Mouse (Mus musculus) kidney, embryonic 15.5 days (tissue): Measurements from ENCODE around the gene Uck1. TPM values are rescaled to one million over a fixed set of nuclear protein-coding genes. Genes with fewer than 3 reads are reported as not detected.

ENCODE experiments used
- ATAC-seq: fragments of 200-750 bp; cut with Nextera tagmentation; replicated peaks from 2 replicates; pipeline ENCODE4 v1.8.0; 2017; ENCODE audit warnings: moderate TSS enrichment; ENCODE audit not compliant: low FRiP score
- H3K27ac ChIP-seq: fragments of 300-500 bp; sonication (generic); 2 replicates; pipeline ENCODE4 v1.5.1; 2015; ENCODE audit warnings: mild to moderate bottlenecking, inconsistent platforms
- H3K27me3 ChIP-seq: fragments of 300-500 bp; sonication (generic); 2 replicates; pipeline ENCODE4 v1.6.1; 2015; ENCODE audit warnings: inconsistent platforms
- H3K36me3 ChIP-seq: fragments of 300-500 bp; sonication (generic); 2 replicates; pipeline ENCODE4 v1.6.1; 2015; ENCODE audit warnings: inconsistent platforms
- H3K4me1 ChIP-seq: fragments of 300-500 bp; sonication (generic); 2 replicates; pipeline ENCODE4 v1.6.1; 2015; ENCODE audit warnings: inconsistent platforms
- H3K4me2 ChIP-seq: fragments of 300-500 bp; sonication (generic); 2 replicates; pipeline ENCODE4 v1.6.1; 2015; ENCODE audit warnings: moderate library complexity, mild to moderate bottlenecking, inconsistent platforms
- H3K4me3 ChIP-seq: fragments of 300-500 bp; sonication (generic); replicated peaks from 2 replicates; pipeline ENCODE4 v1.5.1; 2015; ENCODE audit warnings: mild to moderate bottlenecking, inconsistent platforms
- H3K9ac ChIP-seq: fragments of 300-500 bp; sonication (generic); 2 replicates; pipeline ENCODE4 v1.6.1; 2015; ENCODE audit warnings: mild to moderate bottlenecking, inconsistent platforms
- H3K9me3 ChIP-seq: fragments of 300-500 bp; sonication (generic); replicated peaks from 2 replicates; pipeline ENCODE4 v1.6.1; 2016; ENCODE audit warnings: inconsistent platforms
- WGBS: fragments of 180-500 bp; shearing (Covaris S2); methylation state at CpG from one replicate; pipeline ENCODE4 v1.1.7; 2015; ENCODE audit warnings: mixed read lengths; 5-methylcytosine and 5-hydroxymethylcytosine counted together
- polyA plus RNA-seq: library from polyadenylated mRNA; unstranded; fragments of >200 nt; fragmentation: Nextera tagmentation; extraction: Ambion mirVana; gene quantifications from 2 replicates; pipeline ENCODE4 v1.2.1, GENCODE M21; 2015

The Uck1 gene
- polyA plus RNA-seq, 1 experiment from 2014 or later, result 74.5 TPM

DNA sequence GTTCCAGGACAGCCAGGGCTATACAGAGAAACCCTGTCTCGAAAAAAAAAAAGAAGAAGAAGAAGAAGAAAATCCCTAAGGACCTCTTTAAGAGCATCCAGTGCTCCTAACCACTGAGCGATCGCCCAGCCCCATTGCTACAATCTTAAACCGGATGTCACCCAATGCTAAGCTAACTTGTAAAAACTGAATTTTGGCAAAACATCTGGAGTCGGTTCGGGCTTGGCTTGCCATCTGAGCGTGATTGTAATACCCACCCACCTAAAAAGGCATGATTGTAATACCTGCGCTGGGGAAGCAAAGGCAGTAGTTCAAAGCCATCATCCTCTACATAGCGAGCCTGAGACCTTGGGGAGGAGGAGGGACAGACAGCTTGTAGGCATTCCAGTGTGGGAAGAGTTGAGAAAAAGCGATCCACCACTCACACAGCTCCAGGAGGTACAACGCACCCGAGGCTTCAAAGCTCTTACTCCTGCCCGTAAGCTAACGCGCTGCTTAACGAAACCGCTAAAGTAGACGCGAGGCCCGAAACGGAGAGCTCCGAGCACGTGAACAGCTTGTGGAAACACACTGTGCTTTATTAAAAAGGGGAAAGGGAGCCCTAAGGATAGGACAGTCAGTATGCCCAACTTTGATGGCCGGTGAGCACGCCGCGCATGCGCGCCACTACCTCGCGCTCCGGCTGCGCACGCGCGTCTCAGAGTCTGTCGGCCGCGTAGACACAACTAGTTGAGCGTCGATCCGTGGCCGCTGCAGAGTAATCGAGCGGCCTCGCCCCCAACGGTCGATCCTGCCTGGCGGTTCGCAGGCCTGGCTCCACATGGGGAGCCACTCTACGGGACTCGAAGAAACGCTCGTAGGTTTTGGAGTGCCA is 23.8 kb downstream of the Uck1 start, which contains the start of gene Pomt1:
Gene Pomt1 (plus strand): TSS at position 705 of the 874 bp plus-strand sequence.
- under 1% methylated on average over 54 of the region's 54 CpGs for WGBS
- H3K9me3 ChIP-seq, result no peaks in the 10 kb centered on the region
- H3K4me1 ChIP-seq, result peaks cover 29% of the 10 kb centered on the region
- H3K4me3 ChIP-seq, result peak within 1 kb of the TSS; percentile 76
- peak within 1 kb of the TSS; percentile 95 for H3K27ac ChIP-seq
- peak within 1 kb of the TSS; percentile 85 for H3K4me2 ChIP-seq
- peak within 1 kb of the TSS; percentile 81 for H3K9ac ChIP-seq
- peak; percentile 89 for ATAC-seq
- H3K27me3 ChIP-seq, result no peaks in the 10 kb centered on the region
- H3K36me3 ChIP-seq, result peaks cover 53% of the 10 kb centered on the region

DNA sequence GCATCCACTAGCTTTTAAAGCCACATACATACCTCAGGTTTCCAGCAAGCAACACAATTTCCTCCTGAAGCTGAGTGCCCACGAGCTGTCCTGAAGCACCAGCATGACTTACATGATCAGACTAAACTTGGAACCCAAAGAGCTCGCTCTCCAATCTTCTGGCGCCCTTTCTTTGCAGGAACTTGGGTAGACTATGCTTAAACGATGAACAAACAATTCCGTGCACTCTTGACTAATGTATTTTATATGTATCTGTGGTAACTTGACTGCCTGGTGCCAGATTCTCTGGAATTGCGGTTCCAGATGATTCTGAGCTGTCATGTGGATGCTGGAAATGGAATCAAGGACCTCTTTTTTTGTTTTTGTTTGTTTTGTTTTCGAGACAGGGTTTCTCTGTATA is 24.5 kb downstream of the Uck1 start:
- Histone ChIP-seq H3K4me1 (peaks cover 29% of the 10 kb centered on the region), H3K4me2 (peak overlapping the region; percentile 85), H3K36me3 (peaks cover 56% of the 10 kb centered on the region), H3K4me3 (peak overlapping the region; percentile 76), H3K9ac (peak overlapping the region; percentile 81), H3K27me3 (no peaks in the 10 kb centered on the region), H3K9me3 (no peaks in the 10 kb centered on the region), H3K27ac (peak overlapping the region; percentile 95)
- WGBS, result 32% methylated on average over 7 of the region's 7 CpGs
- ATAC-seq, result no peak

- ATAC-seq, result no peak
- Histone ChIP-seq H3K36me3 (peaks cover 100% of the 10 kb centered on the region), H3K4me3 (no peak overlapping the region), H3K27me3 (no peaks in the 10 kb centered on the region), H3K4me2 (no peak overlapping the region), H3K9ac (no peak overlapping the region), H3K27ac (no peak overlapping the region), H3K9me3 (no peaks in the 10 kb centered on the region), H3K4me1 (no peaks in the 10 kb centered on the region)
- 93% methylated on average over 10 of the region's 10 CpGs for whole genome bisulfite sequencing
Measured at GRCm38 (mm10) chr2:32222057-32222456, 37.9 kb downstream of the Uck1 start.

DNA sequence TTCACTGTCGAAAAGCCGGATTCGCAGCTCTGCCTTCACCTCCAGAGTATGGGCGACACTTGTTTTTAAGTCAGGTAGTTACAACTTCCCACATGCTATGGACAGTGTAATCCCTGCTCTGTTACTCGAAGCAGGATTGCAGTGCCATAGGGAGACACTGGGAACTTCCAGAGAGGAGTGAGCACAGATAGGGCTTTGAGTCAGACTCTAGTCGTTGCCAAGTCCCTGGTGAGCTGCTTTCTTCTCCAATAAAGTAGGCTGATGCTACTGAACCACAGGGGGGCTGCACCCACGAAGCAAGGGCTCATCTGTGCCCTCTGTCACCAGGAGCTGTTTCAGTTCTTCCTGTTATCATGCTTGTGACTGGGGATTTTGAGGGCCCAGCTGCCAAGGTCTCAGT is 38.4 kb downstream of the Uck1 start:
- H3K27me3 ChIP-seq, result no peaks in the 10 kb centered on the region
- no peaks in the 10 kb centered on the region for H3K4me1 ChIP-seq
- WGBS, result 86% methylated on average over 7 of the region's 7 CpGs
- H3K9me3 ChIP-seq, result no peaks in the 10 kb centered on the region
- no peak overlapping the region for H3K4me3 ChIP-seq
- no peak overlapping the region for H3K4me2 ChIP-seq
- no peak overlapping the region for H3K9ac ChIP-seq
- H3K27ac ChIP-seq, result no peak overlapping the region
- ATAC-seq, result no peak
- peaks cover 100% of the 10 kb centered on the region for H3K36me3 ChIP-seq

DNA sequence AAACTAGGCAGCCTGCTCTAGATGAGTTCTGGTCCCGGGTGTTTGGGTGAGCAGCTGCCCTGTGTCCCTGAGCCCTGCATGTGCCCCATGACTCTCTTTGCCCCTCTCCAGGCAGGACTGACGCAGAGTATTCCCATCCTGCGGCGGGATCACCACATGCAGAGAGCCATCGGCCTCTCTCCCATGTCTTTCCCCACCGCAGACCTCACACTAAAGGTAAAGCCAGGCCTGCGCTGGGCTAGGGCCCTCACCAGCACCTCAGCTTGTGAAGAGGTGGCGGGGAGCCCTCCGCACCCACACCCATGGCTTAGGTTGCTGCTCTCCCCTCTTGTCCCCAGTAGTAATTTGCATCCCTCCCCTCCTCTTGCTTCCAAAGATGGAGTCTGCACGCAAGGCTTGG is 39.0 kb downstream of the Uck1 start:
- Histone ChIP-seq H3K9ac (no peak overlapping the region), H3K4me2 (no peak overlapping the region), H3K27me3 (no peaks in the 10 kb centered on the region), H3K9me3 (no peaks in the 10 kb centered on the region), H3K4me3 (no peak overlapping the region), H3K4me1 (no peaks in the 10 kb centered on the region), H3K27ac (no peak overlapping the region), H3K36me3 (peaks cover 100% of the 10 kb centered on the region)
- WGBS, result 92% methylated on average over 10 of the region's 10 CpGs
- ATAC-seq, result no peak

DNA sequence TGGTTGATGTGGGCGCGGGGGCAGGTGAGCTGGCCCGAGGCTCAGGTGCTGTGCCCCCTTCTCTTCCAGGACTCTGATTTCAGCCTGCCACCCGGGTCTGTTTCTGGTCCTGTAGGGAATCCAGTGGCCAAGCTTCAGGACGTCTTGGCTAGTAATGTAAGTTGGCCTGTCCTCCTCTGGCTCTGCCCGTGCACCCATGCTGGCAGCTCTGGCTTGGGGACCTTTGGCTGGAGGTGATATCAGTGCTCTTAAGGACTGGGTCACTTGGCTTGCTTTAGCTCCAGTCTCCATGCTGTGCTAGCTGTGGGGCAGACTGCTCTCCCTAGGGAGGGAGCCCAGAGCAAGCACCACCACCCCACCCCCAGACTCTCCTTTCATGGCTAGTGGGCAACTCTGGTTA is 39.9 kb downstream of the Uck1 start:
- Histone ChIP-seq H3K9ac (no peak overlapping the region), H3K36me3 (peaks cover 100% of the 10 kb centered on the region), H3K9me3 (no peaks in the 10 kb centered on the region), H3K27ac (no peak overlapping the region), H3K4me1 (no peaks in the 10 kb centered on the region), H3K4me3 (no peak overlapping the region), H3K4me2 (no peak overlapping the region), H3K27me3 (no peaks in the 10 kb centered on the region)
- ATAC-seq, result no peak
- WGBS, result 95% methylated on average over 6 of the region's 6 CpGs

- Histone ChIP-seq H3K4me2 (no peak overlapping the region), H3K4me3 (no peak overlapping the region), H3K27me3 (no peaks in the 10 kb centered on the region), H3K9ac (no peak overlapping the region), H3K4me1 (no peaks in the 10 kb centered on the region), H3K36me3 (peaks cover 100% of the 10 kb centered on the region), H3K9me3 (no peaks in the 10 kb centered on the region), H3K27ac (no peak overlapping the region)
- 91% methylated on average over 14 of the region's 14 CpGs for WGBS
- no peak for ATAC-seq
Measured at GRCm38 (mm10) chr2:32219501-32219900, 40.5 kb downstream of the Uck1 start.

- Histone ChIP-seq H3K9me3 (no peaks in the 10 kb centered on the region), H3K27me3 (no peaks in the 10 kb centered on the region), H3K36me3 (peaks cover 100% of the 10 kb centered on the region), H3K9ac (no peak overlapping the region), H3K27ac (no peak overlapping the region), H3K4me1 (no peaks in the 10 kb centered on the region), H3K4me3 (no peak overlapping the region), H3K4me2 (no peak overlapping the region)
- no peak for ATAC-seq
- 87% methylated on average over 11 of the region's 11 CpGs for WGBS
Measured at GRCm38 (mm10) chr2:32218541-32219334, 41.2 kb downstream of the Uck1 start.

DNA sequence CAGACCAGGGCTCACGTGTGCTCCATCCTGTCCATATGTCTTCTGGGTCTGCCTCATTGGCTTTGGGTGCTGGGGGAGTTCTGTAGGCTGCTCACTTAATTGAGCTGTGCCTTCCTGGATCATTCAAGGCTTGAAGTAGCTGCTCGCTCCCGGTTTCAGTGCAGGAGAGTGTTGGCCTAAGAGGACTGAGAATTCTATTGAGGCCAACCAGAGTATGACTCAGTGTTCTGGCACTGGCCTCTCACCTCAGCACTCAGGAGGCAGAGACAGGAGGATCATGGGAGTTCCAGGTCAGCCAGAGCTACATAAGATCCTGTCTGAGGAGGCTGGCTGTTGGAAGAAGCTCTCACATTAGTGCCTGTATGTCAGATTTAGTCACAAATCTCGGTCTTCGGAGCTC is 41.8 kb downstream of the Uck1 start:
- Histone ChIP-seq H3K4me1 (no peaks in the 10 kb centered on the region), H3K9ac (no peak overlapping the region), H3K4me2 (no peak overlapping the region), H3K27me3 (no peaks in the 10 kb centered on the region), H3K36me3 (peaks cover 100% of the 10 kb centered on the region), H3K4me3 (no peak overlapping the region), H3K9me3 (no peaks in the 10 kb centered on the region), H3K27ac (no peak overlapping the region)
- no peak for ATAC-seq
- 88% methylated on average over 5 of the region's 5 CpGs for WGBS

DNA sequence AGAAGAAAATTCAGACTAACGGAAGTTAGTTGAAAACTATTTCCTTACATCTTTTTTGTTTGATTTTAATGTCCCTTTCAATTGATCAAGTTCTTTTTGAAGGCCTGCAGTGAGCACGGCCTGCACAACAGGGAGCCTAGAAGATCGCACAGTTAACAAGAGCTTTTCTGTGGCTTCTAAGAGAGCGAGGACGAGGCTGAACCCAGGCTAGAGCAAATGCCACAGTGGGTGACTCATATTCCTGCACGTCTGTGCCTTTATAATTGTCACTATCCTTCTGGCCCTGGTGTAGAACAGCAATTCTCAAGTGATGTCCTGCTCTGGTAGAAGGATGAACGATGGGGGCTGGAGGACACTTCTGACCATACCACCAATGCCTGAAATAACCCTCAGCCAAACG is 42.3 kb downstream of the Uck1 start:
- WGBS, result 90% methylated on average over 8 of the region's 8 CpGs
- H3K36me3 ChIP-seq, result peaks cover 100% of the 10 kb centered on the region

DNA sequence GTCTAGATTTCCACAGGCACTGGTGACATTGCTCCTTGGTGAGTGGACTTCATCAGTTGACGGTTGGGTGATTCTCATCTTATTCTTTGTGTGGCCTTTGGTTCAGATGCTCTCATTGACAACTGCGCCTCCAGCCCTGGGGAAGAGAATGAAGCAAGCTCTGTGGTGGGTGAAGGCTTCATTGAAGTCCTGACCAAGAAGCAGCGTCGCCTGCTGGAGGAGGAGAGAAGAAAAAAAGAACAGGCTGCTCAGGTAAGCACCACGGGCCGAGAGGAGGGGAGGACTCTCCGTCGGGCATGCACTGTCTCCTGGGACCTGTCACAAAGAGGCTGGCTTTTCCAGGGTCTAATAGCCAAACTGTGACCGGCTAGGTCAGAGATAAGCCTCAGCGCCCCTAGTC is 43.5 kb downstream of the Uck1 start:
- 85% methylated on average over 10 of the region's 10 CpGs for WGBS
- H3K4me3 ChIP-seq, result no peak overlapping the region
- H3K4me1 ChIP-seq, result no peaks in the 10 kb centered on the region
- H3K36me3 ChIP-seq, result peaks cover 100% of the 10 kb centered on the region
- H3K27ac ChIP-seq, result no peak overlapping the region
- H3K4me2 ChIP-seq, result no peak overlapping the region
- H3K9ac ChIP-seq, result no peak overlapping the region
- ATAC-seq, result no peak
- H3K27me3 ChIP-seq, result no peaks in the 10 kb centered on the region
- no peaks in the 10 kb centered on the region for H3K9me3 ChIP-seq

More for the DNA sequence above, 42.3 kb downstream of the Uck1 start:
- no peaks in the 10 kb centered on the region for H3K27me3 ChIP-seq
- no peak for ATAC-seq
- no peak overlapping the region for H3K27ac ChIP-seq
- no peaks in the 10 kb centered on the region for H3K9me3 ChIP-seq
- H3K4me1 ChIP-seq, result no peaks in the 10 kb centered on the region
- no peak overlapping the region for H3K4me3 ChIP-seq
- no peak overlapping the region for H3K4me2 ChIP-seq
- H3K9ac ChIP-seq, result no peak overlapping the region

DNA sequence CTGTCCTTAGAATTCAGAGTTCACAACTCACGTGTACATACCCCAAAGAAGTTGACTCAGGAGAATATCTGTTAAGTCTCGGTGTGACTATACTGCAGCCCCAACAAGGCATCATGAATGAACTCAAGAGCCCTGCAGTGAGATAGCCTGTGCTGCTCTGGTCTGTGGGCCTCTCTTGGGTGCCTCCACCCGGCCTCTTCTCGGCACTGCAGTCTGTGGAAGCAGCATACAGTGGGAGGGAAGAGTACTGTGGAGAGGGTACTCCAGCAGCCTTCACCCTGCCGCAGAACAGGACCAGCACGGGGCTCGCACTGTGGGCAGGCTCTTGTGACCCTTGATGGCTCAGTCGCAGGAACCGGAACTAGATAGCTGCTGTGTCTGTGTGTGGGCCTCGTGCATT is 44.4 kb downstream of the Uck1 start:
- Histone ChIP-seq H3K27ac (no peak overlapping the region), H3K9me3 (no peaks in the 10 kb centered on the region), H3K4me2 (no peak overlapping the region), H3K4me3 (no peak overlapping the region), H3K27me3 (no peaks in the 10 kb centered on the region), H3K36me3 (peaks cover 100% of the 10 kb centered on the region), H3K9ac (no peak overlapping the region), H3K4me1 (no peaks in the 10 kb centered on the region)
- 94% methylated on average over 10 of the region's 10 CpGs for WGBS
- no peak for ATAC-seq
